Mouse (Mus musculus): ENCODE results near the gene Cltc. TPM values are rescaled to one million over a fixed set of nuclear protein-coding genes. Genes with fewer than 3 reads are reported as not detected.

The Cltc gene
- total and polyA plus RNA-seq, 3 experiments: 63.2 to 147 (median 143) TPM

- no peak for TF ChIP-seq EP300 (IDR thresholded peaks at IDR 0.05; ENCODE audit: insufficient read depth, low read depth, low read length)
- no peak for TF ChIP-seq CTCF (IDR thresholded peaks at IDR 0.05)
- TF ChIP-seq POLR2A (IDR thresholded peaks at IDR 0.05; ENCODE audit: insufficient read depth, low read depth, low read length): no peak
- H3K9ac ChIP-seq (ENCODE audit: low read depth, low read length): no peak overlapping the region
- DNase-seq: no peak
- H3K4me3 ChIP-seq: no peak overlapping the region
- 93% methylated on average over 2 of the region's 2 CpGs for WGBS
- H3K4me1 ChIP-seq (ENCODE audit: control insufficient read depth, insufficient read depth, low read length): peaks cover 6% of the 10 kb centered on the region
- no peaks in the 10 kb centered on the region for H3K79me2 ChIP-seq (replicated peaks; ENCODE audit: control insufficient read depth, insufficient read depth, low read length)
- no peaks in the 10 kb centered on the region for H3K27me3 ChIP-seq (ENCODE audit: control insufficient read depth, insufficient read depth, low read length)
- H3K36me3 ChIP-seq (ENCODE audit: control insufficient read depth, insufficient read depth, low read length): peaks cover 7% of the 10 kb centered on the region
- no peak overlapping the region for H3K27ac ChIP-seq
- intact Hi-C loops (cut with DNase I): no loop called here
Observed at GRCm38 (mm10) chr11:86667553-86667952, 89.8 kb downstream of the Cltc start.

GRCm38 (mm10) chr11:86664406-86664805 lies 93.0 kb downstream of the Cltc start:
- peaks cover 3% of the 10 kb centered on the region; the same call in 1 of the 2 replicates for H3K4me1 ChIP-seq (ENCODE audit: control insufficient read depth, insufficient read depth, low read length)
- no peaks in the 10 kb centered on the region for H3K27me3 ChIP-seq (ENCODE audit: control insufficient read depth, insufficient read depth, low read length)
- no peak overlapping the region for H3K4me3 ChIP-seq
- 89% methylated on average over 3 of the region's 3 CpGs for WGBS
- H3K9ac ChIP-seq (ENCODE audit: low read depth, low read length): no peak overlapping the region
- no peaks in the 10 kb centered on the region for H3K79me2 ChIP-seq (replicated peaks; ENCODE audit: control insufficient read depth, insufficient read depth, low read length)
- H3K36me3 ChIP-seq (ENCODE audit: control insufficient read depth, insufficient read depth, low read length): no peaks in the 10 kb centered on the region; the same call in 1 of the 2 replicates
- DNase-seq: no peak
- intact Hi-C loops (cut with DNase I): no loop called here
- no peak for TF ChIP-seq EP300 (IDR thresholded peaks at IDR 0.05; ENCODE audit: insufficient read depth, low read depth, low read length)
- TF ChIP-seq CTCF (IDR thresholded peaks at IDR 0.05): no peak
- TF ChIP-seq POLR2A (IDR thresholded peaks at IDR 0.05; ENCODE audit: insufficient read depth, low read depth, low read length): no peak
- H3K27ac ChIP-seq: no peak overlapping the region

- intact Hi-C loops (cut with DNase I): no loop called here
- TF ChIP-seq POLR2A (IDR thresholded peaks at IDR 0.05; ENCODE audit: insufficient read depth, low read depth, low read length): no peak
- no peak for TF ChIP-seq EP300 (IDR thresholded peaks at IDR 0.05; ENCODE audit: insufficient read depth, low read depth, low read length)
- TF ChIP-seq CTCF (IDR thresholded peaks at IDR 0.05): no peak
- Histone ChIP-seq H3K4me3 (no peak overlapping the region), H3K9ac (ENCODE audit: low read depth, low read length) (no peak overlapping the region), H3K4me1 (ENCODE audit: control insufficient read depth, insufficient read depth, low read length) (peaks cover 3% of the 10 kb centered on the region; the same call in 1 of the 2 replicates), H3K27me3 (ENCODE audit: control insufficient read depth, insufficient read depth, low read length) (no peaks in the 10 kb centered on the region), H3K27ac (no peak overlapping the region), H3K79me2 (replicated peaks; ENCODE audit: control insufficient read depth, insufficient read depth, low read length) (no peaks in the 10 kb centered on the region), H3K36me3 (ENCODE audit: control insufficient read depth, insufficient read depth, low read length) (no peaks in the 10 kb centered on the region; the same call in 1 of the 2 replicates)
- DNase-seq: no peak
Observed at GRCm38 (mm10) chr11:86663977-86664376, 93.4 kb downstream of the Cltc start.

GRCm38 (mm10) chr11:86662986-86663895 lies 94.1 kb downstream of the Cltc start:
- 70% methylated on average over 8 of the region's 8 CpGs for WGBS
- Histone ChIP-seq H3K27me3 (ENCODE audit: control insufficient read depth, insufficient read depth, low read length) (no peaks in the 10 kb centered on the region), H3K4me3 (no peak overlapping the region), H3K79me2 (replicated peaks; ENCODE audit: control insufficient read depth, insufficient read depth, low read length) (no peaks in the 10 kb centered on the region), H3K9ac (ENCODE audit: low read depth, low read length) (no peak overlapping the region), H3K4me1 (ENCODE audit: control insufficient read depth, insufficient read depth, low read length) (peaks cover 3% of the 10 kb centered on the region; the same call in 1 of the 2 replicates), H3K36me3 (ENCODE audit: control insufficient read depth, insufficient read depth, low read length) (no peaks in the 10 kb centered on the region; the same call in 1 of the 2 replicates), H3K27ac (no peak overlapping the region)
- DNase-seq: no peak
- intact Hi-C loops (cut with DNase I): no loop called here
- no peak for TF ChIP-seq CTCF (IDR thresholded peaks at IDR 0.05)
- TF ChIP-seq EP300 (IDR thresholded peaks at IDR 0.05; ENCODE audit: insufficient read depth, low read depth, low read length): no peak
- no peak for TF ChIP-seq POLR2A (IDR thresholded peaks at IDR 0.05; ENCODE audit: insufficient read depth, low read depth, low read length)

GRCm38 (mm10) chr11:86657863-86658262 lies 99.5 kb downstream of the Cltc start:
- no peak for DNase-seq
- TF ChIP-seq EP300 (IDR thresholded peaks at IDR 0.05; ENCODE audit: insufficient read depth, low read depth, low read length) (no peak), CTCF (IDR thresholded peaks at IDR 0.05) (no peak), POLR2A (IDR thresholded peaks at IDR 0.05; ENCODE audit: insufficient read depth, low read depth, low read length) (no peak)
- Histone ChIP-seq H3K79me2 (replicated peaks; ENCODE audit: control insufficient read depth, insufficient read depth, low read length) (no peaks in the 10 kb centered on the region), H3K4me1 (ENCODE audit: control insufficient read depth, insufficient read depth, low read length) (no peaks in the 10 kb centered on the region; the same call in 1 of the 2 replicates), H3K9ac (ENCODE audit: low read depth, low read length) (no peak overlapping the region), H3K36me3 (ENCODE audit: control insufficient read depth, insufficient read depth, low read length) (peaks cover 2% of the 10 kb centered on the region), H3K27ac (no peak overlapping the region), H3K4me3 (no peak overlapping the region), H3K27me3 (ENCODE audit: control insufficient read depth, insufficient read depth, low read length) (no peaks in the 10 kb centered on the region)
- intact Hi-C loops (cut with DNase I): no loop called here

Data from heart, adult 2 months (tissue).